Mouse (Mus musculus): Measurements from ENCODE around the gene Slc30a3. TPM values are rescaled to one million over a fixed set of nuclear protein-coding genes. Genes with fewer than 3 reads are reported as not detected.

The Slc30a3 gene
- polyA plus RNA-seq, 1 experiment from 2014 or later: 0.73 TPM

DNA sequence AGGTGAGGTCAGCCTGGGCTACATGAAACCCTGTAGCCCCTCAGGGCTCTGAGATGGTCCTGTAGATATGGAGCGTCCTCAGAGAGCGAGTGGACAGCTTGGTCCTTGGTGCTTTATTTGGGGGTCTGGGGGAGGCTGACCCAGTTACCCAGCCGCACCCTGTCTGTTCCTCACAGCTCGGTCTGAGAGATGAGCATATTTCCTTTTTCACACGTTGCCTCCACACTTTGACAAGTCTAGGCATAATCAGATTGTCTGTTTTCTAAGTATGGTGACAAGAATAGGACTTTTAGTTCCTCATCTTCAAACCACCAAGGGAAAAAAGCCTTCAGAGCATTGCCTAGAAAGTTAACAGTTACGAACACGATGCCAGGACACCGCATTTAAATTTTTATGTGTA is 13.1 kb upstream of the Slc30a3 start:
- no peak for ATAC-seq (ENCODE audit: insufficient number of reproducible peaks, insufficient read depth, low FRiP score, low TSS enrichment, low read depth)
- H3K9me3 ChIP-seq: no peaks in the 10 kb centered on the region
- no peaks in the 10 kb centered on the region for H3K4me1 ChIP-seq
- H3K27me3 ChIP-seq: peaks cover 9% of the 10 kb centered on the region
- no peak overlapping the region for H3K9ac ChIP-seq
- H3K27ac ChIP-seq: no peak overlapping the region
- H3K4me2 ChIP-seq: no peak overlapping the region
- no peaks in the 10 kb centered on the region for H3K36me3 ChIP-seq
- H3K4me3 ChIP-seq: no peak overlapping the region
- WGBS: 80% methylated on average over 8 of the region's 8 CpGs

DNA sequence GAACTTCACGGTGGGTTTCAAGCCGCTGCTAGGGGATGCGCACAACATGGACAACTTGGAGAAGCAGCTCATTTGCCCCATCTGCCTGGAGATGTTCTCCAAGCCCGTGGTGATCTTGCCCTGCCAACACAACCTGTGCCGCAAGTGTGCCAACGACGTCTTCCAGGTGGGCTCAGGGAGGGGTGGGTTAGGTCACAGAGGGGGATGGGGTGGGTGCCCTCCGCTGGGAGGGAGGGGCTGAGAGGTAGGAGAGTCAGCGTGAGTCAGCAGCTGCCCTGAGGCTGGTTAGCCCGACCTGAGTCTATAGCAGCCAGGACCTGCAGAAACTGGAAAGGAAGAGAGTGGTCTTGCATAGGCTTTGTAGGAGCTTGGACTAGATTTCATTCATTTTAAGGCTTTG is 8.9 kb upstream of the Slc30a3 start:
- Histone ChIP-seq H3K36me3 (no peaks in the 10 kb centered on the region), H3K27me3 (peaks cover 9% of the 10 kb centered on the region), H3K27ac (no peak overlapping the region), H3K4me2 (no peak overlapping the region), H3K4me1 (no peaks in the 10 kb centered on the region), H3K9ac (no peak overlapping the region), H3K4me3 (no peak overlapping the region), H3K9me3 (no peaks in the 10 kb centered on the region)
- 23% methylated on average over 10 of the region's 10 CpGs for WGBS
- no peak for ATAC-seq (ENCODE audit: insufficient number of reproducible peaks, insufficient read depth, low FRiP score, low TSS enrichment, low read depth)

DNA sequence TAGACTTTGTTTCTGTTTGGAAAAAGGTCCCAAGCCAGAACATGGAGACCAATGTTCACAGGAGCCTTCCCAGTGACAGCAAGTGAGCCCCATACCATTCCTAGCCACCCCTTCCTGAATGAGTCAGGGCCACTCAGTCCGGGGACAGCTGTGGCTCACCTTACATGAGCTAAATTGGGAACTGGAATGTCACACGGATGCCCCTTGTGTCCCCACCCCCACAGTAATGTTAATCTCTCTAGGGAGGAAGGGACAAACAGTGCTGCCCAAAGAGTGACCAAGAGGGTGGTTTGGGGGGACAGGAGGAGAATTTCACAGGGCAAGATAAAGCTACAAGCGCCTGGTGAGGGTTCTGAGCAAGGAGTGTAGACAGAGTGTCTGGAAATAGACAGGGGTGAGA is 8.3 kb upstream of the Slc30a3 start, which contains the start of gene Trim54:
Gene Trim54 (plus strand): TSS at position 359 of the 400 bp plus-strand sequence.
- Histone ChIP-seq H3K4me3 (no peak within 1 kb of the TSS), H3K9me3 (no peaks in the 10 kb centered on the region), H3K4me1 (no peaks in the 10 kb centered on the region), H3K27ac (no peak within 1 kb of the TSS), H3K9ac (no peak within 1 kb of the TSS), H3K36me3 (no peaks in the 10 kb centered on the region), H3K4me2 (no peak within 1 kb of the TSS), H3K27me3 (peaks cover 9% of the 10 kb centered on the region)
- ATAC-seq (ENCODE audit: insufficient number of reproducible peaks, insufficient read depth, low FRiP score, low TSS enrichment, low read depth): no peak
- 39% methylated on average over 3 of the region's 3 CpGs for WGBS

DNA sequence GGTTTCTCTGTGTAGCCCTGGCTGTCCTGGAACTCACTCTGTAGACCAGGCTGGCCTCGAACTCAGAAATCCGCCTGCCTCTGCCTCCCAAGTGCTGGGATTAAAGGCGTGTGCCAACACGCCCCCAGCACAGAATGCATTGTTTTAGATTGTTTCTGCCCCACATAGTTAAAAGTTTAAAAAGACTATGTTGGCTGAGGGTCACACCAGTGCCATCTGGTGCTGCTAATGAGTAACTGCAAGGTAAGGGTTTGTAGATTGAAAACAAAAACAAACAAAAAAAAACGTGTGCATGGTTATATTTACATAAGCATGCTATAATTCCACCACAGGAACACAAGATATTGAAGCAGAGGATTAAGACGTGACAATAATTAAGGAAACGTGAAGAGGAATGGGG is 2.7 kb upstream of the Slc30a3 start:
- no peak for ATAC-seq (ENCODE audit: insufficient number of reproducible peaks, insufficient read depth, low FRiP score, low TSS enrichment, low read depth)
- Histone ChIP-seq H3K27ac (no peak overlapping the region), H3K9ac (no peak overlapping the region), H3K27me3 (peaks cover 12% of the 10 kb centered on the region), H3K4me2 (no peak overlapping the region), H3K36me3 (no peaks in the 10 kb centered on the region), H3K9me3 (no peaks in the 10 kb centered on the region), H3K4me3 (no peak overlapping the region), H3K4me1 (no peaks in the 10 kb centered on the region)
- WGBS: 36% methylated on average over 7 of the region's 7 CpGs

DNA sequence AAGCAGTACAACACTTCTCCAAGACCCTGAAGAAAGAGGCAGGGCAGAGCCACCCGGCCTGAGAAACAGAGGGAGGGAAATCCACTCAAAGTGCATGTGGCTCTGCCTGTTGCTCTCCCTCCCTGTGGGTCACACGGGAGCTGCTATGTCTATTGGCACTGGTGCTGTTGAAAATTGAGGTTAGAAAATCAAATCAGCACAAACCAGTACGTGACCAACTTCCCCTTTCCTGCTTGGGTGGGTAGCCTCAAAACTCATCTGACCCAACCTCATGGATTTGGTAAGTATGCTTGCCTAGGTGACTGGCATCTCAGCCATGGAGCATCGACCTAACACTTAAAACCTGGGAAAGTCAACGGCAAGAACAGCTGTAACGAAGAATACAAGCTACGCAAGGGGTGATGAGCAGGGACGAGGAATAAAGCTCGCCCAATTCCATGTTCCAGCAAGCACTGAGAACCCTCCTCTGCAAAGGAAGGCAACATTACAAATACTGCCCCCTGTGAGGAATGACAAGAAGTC is 2.2 kb downstream of the Slc30a3 start, which contains the start of gene Dnajc5g:
Gene Dnajc5g (plus strand): TSS at position 472 of the 522 bp plus-strand sequence.
- Histone ChIP-seq H3K9me3 (no peaks in the 10 kb centered on the region), H3K36me3 (no peaks in the 10 kb centered on the region), H3K27ac (no peak within 1 kb of the TSS), H3K4me2 (no peak within 1 kb of the TSS), H3K27me3 (peaks cover 25% of the 10 kb centered on the region), H3K4me1 (no peaks in the 10 kb centered on the region), H3K4me3 (no peak within 1 kb of the TSS), H3K9ac (no peak within 1 kb of the TSS)
- ATAC-seq (ENCODE audit: insufficient number of reproducible peaks, insufficient read depth, low FRiP score, low TSS enrichment, low read depth): no peak
- 79% methylated on average over 9 of the region's 9 CpGs for WGBS

DNA sequence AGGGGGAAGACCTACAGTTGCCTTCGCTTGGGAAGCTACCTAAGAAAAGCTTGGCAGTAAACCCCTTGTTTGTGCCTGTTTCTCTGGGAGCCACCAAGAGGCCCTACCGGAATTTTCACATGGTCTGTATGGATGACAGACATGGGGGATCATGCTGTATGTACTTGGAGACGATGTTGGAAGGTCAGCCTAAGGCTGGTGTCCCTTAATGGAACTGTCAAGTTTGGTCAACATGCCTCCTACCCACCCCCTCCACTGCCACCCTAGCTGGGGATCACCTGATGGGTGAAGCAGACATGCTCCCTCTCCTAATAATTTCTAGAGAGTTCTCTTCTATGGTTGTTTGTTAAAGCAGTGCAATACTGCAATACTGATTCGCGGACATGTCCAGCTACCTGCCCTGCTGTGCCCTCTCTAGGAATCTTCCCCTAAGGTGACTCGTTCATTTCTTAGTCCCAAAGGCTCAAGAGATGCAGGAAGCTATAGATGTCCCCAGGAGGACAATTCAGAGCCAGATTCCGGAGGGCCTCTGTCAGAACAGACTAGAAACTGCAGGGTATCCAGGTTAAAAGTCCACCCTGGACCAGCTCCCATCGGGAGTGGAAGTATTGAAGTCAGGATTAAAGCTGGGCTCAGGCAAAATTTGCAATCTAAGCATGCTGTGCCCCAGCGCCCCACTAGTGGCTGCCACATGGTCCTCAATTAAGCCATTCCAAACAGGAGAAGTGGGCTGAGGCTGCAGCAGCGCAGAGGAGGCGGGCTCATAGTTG is 12.1 kb downstream of the Slc30a3 start:
- H3K4me2 ChIP-seq: peak overlapping the region; percentile 76

DNA sequence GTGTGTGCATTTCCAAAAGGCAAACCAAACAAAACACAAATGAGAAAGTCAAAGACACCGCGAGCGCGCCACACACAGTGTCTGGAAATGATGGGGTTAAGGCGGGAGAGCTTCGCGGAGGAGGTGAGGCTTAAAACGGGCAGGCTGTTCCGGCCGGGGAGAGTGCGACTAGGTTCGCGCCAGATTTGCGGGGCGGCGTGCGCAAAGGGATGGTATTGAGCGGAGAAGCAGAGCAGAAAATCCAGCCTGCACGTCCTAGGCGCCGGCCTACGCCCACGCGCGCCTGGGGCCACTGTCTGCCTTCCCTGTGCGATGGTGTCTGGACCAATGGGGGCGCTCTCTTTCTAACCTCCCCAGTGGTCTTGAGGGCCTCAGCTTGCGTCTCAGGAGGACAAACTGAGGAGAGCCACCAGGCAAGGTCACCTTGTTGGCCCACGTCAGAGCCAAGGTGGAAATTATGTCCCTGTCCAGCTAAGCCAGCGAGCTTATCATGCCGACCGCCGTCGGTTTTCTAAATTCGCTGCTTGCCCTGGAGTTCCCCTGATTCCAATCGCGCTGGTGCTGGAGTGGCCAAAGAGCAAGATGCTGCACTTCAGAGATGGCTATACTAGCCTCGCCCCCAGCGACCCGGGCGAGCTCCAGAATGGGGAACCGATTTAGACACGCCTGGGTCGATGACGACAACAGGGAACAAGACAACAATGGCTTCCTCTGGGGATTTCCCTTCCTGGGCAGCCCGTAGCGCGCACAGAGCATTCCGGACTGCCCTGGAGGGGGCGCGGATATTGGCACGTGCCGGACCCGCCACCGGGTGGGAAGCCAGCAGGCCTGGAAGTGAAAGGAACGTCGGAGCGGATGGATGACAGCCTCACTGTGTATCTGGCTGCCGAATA is 13.0 kb downstream of the Slc30a3 start:
- H3K9ac ChIP-seq: 0 out of 2 replicates have a peak overlapping the region, but pooled peaks have one; percentile 12

More for the DNA sequence above, 12.1 kb downstream of the Slc30a3 start:
- 19% methylated on average over 11 of the region's 11 CpGs for WGBS
- H3K27ac ChIP-seq: no peak overlapping the region
- peak overlapping the region; percentile 47 for H3K4me3 ChIP-seq
- H3K27me3 ChIP-seq: peaks cover 94% of the 10 kb centered on the region
- H3K9me3 ChIP-seq: no peaks in the 10 kb centered on the region
- peaks cover 34% of the 10 kb centered on the region for H3K4me1 ChIP-seq
- H3K9ac ChIP-seq: no peak overlapping the region
- H3K36me3 ChIP-seq: no peaks in the 10 kb centered on the region
- ATAC-seq (ENCODE audit: insufficient number of reproducible peaks, insufficient read depth, low FRiP score, low TSS enrichment, low read depth): no peak

DNA sequence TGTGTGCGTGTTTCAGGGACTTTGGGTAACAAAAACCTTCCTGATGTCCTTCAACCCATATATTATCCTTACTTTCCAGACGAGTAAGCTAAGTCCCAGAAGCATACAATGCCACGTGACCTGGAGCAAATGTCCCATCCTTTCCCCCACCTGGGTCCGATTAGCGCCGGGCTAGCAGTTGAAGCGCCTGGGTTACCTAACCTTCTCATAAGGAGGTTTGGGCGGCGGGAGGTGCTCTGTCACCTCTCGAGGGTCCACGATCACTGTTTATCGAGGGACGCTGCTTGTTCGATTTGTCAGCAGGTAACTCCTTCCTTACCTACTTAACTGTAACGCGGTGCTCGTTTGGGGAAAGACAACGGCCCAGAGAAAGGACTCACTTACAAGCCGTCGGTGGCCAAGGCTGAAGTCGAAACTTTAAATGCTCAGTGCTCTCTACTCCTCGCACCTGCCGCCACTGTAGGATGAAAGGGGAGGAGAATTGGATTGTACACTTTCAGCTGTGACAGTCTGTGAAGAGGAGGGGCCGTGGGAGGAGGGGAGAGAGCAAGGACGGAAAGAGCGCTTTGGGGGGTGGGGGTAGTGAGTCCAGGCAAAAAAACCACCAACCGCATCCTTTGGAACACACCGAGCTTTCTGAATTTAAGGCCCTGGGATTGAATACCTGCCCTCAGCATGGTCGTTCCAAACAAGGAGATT is 13.8 kb downstream of the Slc30a3 start:
- no peak for ATAC-seq (ENCODE audit: insufficient number of reproducible peaks, insufficient read depth, low FRiP score, low TSS enrichment, low read depth)
- WGBS: 1% methylated on average over 29 of the region's 29 CpGs
- peaks cover 100% of the 10 kb centered on the region for H3K27me3 ChIP-seq

More for the DNA sequence above, 13.0 kb downstream of the Slc30a3 start:
- Histone ChIP-seq H3K4me3 (peak overlapping the region; percentile 47), H3K36me3 (no peaks in the 10 kb centered on the region), H3K9me3 (no peaks in the 10 kb centered on the region), H3K27ac (no peak overlapping the region), H3K27me3 (peaks cover 100% of the 10 kb centered on the region), H3K4me1 (peaks cover 34% of the 10 kb centered on the region), H3K4me2 (peak overlapping the region; percentile 76)
- no peak for ATAC-seq (ENCODE audit: insufficient number of reproducible peaks, insufficient read depth, low FRiP score, low TSS enrichment, low read depth)
- under 1% methylated on average over 59 of the region's 59 CpGs for WGBS

DNA sequence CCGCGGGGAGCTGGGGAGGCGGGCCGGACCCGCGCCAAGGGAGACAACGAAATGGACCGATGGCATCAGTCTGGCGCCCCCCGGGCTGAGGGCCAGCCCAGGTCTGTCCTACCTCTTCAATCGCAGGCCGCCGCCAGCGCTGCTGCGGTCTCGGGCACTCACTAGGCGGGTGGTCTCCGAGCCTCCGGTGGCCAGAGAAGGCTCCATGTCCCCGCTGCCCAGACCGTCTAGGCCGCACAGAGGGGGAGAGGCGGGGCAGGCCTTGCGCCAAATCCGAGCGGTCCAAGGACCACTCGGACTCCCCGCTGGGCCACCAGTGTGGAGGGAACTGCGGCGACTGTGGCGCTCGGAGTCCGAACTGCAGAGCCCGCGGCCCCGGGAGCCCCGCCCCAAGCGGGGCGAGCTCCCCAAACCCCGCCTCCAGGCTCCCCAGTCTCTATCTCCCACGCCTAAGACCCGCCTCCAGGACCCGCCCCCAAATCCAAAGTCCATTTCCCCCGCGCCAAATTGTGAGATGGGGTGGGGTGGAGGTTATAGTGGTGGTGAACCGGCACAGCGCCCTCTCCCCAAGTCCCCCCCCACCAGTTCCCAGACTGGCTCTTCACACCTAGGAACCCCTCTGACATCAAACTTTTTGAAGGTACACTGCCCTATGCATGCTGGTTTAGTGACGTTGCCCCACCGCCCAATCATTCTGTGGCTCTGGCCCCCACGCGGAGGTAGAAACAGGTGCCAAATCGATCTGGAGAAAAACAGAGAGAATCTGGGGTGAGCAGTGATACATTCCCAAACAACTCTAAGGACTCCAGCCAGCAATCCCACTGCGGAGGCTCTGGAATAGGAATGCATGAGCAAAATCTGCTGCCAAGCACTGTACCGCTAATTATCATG is 14.6 kb downstream of the Slc30a3 start:
- Histone ChIP-seq H3K9me3 (no peaks in the 10 kb centered on the region), H3K27me3 (peaks cover 100% of the 10 kb centered on the region), H3K4me3 (peak overlapping the region; percentile 47), H3K27ac (no peak overlapping the region), H3K36me3 (no peaks in the 10 kb centered on the region), H3K4me1 (peaks cover 34% of the 10 kb centered on the region), H3K9ac (peak overlapping the region; percentile 61), H3K4me2 (peak overlapping the region; percentile 76)
- WGBS: under 1% methylated on average over 52 of the region's 54 CpGs
- ATAC-seq (ENCODE audit: insufficient number of reproducible peaks, insufficient read depth, low FRiP score, low TSS enrichment, low read depth): peak; percentile 71

More for the DNA sequence above, 13.8 kb downstream of the Slc30a3 start:
- peak overlapping the region; percentile 76 for H3K4me2 ChIP-seq
- H3K27ac ChIP-seq: no peak overlapping the region
- H3K4me1 ChIP-seq: peaks cover 34% of the 10 kb centered on the region
- no peaks in the 10 kb centered on the region for H3K9me3 ChIP-seq
- H3K9ac ChIP-seq: no peak overlapping the region
- H3K4me3 ChIP-seq: peak overlapping the region; percentile 47
- no peaks in the 10 kb centered on the region for H3K36me3 ChIP-seq

DNA sequence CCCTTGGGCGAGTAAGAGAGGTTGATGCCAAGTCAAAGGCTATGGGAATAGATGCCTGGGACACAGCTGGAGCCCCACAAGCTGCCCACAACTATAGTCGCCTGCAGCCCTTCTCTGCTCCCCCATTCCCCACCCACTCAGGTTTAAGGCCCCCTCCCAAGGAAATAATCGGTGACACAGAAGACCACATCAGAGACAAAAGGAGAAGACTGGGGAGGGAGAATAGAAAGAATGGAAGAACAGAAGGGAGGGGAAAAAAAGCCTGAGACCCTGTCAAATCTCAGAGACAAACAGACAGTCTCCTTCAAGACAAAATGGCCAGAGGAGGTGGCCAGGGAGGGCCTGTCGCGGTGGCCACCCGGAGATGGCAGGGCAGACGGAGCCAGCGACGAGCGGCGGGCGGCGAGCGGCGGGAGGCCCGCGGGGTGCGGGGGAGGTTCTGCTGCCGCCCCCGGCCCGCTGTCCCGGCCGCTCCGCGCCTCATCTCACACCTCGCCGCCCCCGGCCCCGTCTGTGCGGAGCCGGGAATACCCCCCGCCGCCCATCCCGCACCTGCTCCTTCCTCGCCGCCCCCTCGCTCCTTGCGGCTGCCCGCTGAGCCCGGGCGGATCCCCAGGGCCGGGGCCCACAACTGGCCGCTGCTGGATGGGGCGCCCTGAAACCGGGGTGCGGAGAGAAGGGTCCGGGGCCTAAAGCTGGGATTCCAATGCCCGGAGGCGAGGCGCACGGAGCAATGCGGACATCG is 15.6 kb downstream of the Slc30a3 start:
- Histone ChIP-seq H3K9ac (peak overlapping the region; percentile 61), H3K4me2 (peak overlapping the region; percentile 76), H3K27ac (no peak overlapping the region), H3K4me3 (peak overlapping the region; percentile 47), H3K36me3 (no peaks in the 10 kb centered on the region), H3K9me3 (no peaks in the 10 kb centered on the region), H3K27me3 (peaks cover 100% of the 10 kb centered on the region), H3K4me1 (peaks cover 34% of the 10 kb centered on the region)
- WGBS: 3% methylated on average over 52 of the region's 53 CpGs
- no peak for ATAC-seq (ENCODE audit: insufficient number of reproducible peaks, insufficient read depth, low FRiP score, low TSS enrichment, low read depth)
